Mouse (Mus musculus) G1E (cell line): Measurements from ENCODE around the gene Zfp408.

Source experiments
- CTCF ChIP-seq: IDR thresholded peaks from 2 replicates; pipeline ENCODE4 v1.5.1; 2012; ENCODE audit warnings: low read depth, low read length, inconsistent platforms, mixed read lengths
- GATA1 ChIP-seq: IDR thresholded peaks from 2 replicates; pipeline ENCODE4 v1.6.1; 2012; ENCODE audit warnings: borderline replicate concordance, low read length, inconsistent platforms, mixed read lengths
- POLR2AphosphoS5 ChIP-seq: IDR thresholded peaks from 2 replicates; pipeline ENCODE4 v1.6.1; 2012; ENCODE audit warnings: low read depth, low read length, inconsistent platforms; ENCODE audit not compliant: insufficient replicate concordance
- TAL1 ChIP-seq: conservative IDR thresholded peaks from 2 replicates; pipeline ENCODE4 v1.6.1; 2012; ENCODE audit warnings: low read depth, low read length, inconsistent platforms, mixed read lengths

DNA sequence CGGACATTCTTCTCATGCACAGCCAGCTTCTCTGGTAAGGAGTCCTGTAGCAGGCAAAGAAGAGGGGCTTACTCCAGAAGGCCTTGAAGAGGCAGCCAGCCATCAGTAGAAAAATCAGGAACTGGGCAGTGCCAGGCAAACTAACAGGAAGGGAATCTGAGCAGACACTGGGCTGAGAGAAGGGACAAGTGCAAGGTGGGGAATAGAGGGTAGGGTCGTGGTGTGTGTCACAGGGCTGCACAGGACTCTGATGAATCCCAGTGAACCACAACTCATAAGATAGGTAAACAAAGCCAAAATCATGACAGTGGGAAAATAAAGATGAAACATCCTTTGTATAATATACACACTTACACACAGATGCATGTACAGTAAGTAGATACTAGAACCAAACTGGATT, 26.8 kb upstream of the Zfp408 start:
- TF ChIP-seq CTCF (no peak), GATA1 (no peak), TAL1 (no peak), POLR2AphosphoS5 (no peak)
